Mouse (Mus musculus) liver, adult 2 months (tissue): Measurements from ENCODE around the gene Gna15. TPM values are rescaled to one million over a fixed set of nuclear protein-coding genes. Genes with fewer than 3 reads are reported as not detected.

Experiments used
- DNase-seq: peaks from one replicate; pipeline ENCODE4 v3.0.0-alpha.2; 2011; ENCODE audit warnings: low read depth, low spot score; ENCODE audit errors: extremely low read depth
- H3K27ac ChIP-seq: fragments of 200-500 bp; replicated peaks from 2 replicates; pipeline ENCODE4 v1.5.1; 2012; ENCODE audit warnings: low read depth, mild to moderate bottlenecking, control low read depth, inconsistent platforms, low read length; ENCODE audit not compliant: insufficient read depth
- H3K27me3 ChIP-seq: fragments of 200-500 bp; 2 replicates; pipeline ENCODE4 v1.6.1; 2012; ENCODE audit warnings: mild to moderate bottlenecking, moderate library complexity, low read length, inconsistent platforms; ENCODE audit not compliant: control insufficient read depth, insufficient read depth
- H3K36me3 ChIP-seq: fragments of 200-500 bp; 2 replicates; pipeline ENCODE4 v1.6.1; 2012; ENCODE audit warnings: low read length, inconsistent platforms; ENCODE audit not compliant: control insufficient read depth, insufficient read depth
- H3K4me1 ChIP-seq: fragments of 200-500 bp; 2 replicates; pipeline ENCODE4 v1.6.1; 2011; ENCODE audit warnings: low read length; ENCODE audit not compliant: control insufficient read depth, insufficient read depth
- H3K4me3 ChIP-seq: fragments of 200-500 bp; 2 replicates; pipeline ENCODE4 v1.5.1; 2011; ENCODE audit warnings: low read depth, mild to moderate bottlenecking, control low read depth, low read length, moderate library complexity; ENCODE audit not compliant: insufficient read depth
- H3K79me2 ChIP-seq: fragments of 200-500 bp; 2 replicates; pipeline ENCODE4 v1.6.1; 2012; ENCODE audit warnings: inconsistent platforms, mild to moderate bottlenecking, low read length, moderate library complexity; ENCODE audit not compliant: control insufficient read depth, insufficient read depth
- H3K9ac ChIP-seq: fragments of 200-500 bp; 2 replicates; pipeline ENCODE4 v1.6.1; 2012; ENCODE audit warnings: low read depth, mild to moderate bottlenecking, control low read depth, inconsistent platforms, low read length
- CTCF ChIP-seq: fragments of 200-500 bp; IDR thresholded peaks from 2 replicates; pipeline ENCODE4 v1.5.1; 2011; ENCODE audit warnings: low read depth, low read length, control low read depth
- POLR2A ChIP-seq: fragments of 200-500 bp; IDR thresholded peaks from 2 replicates; pipeline ENCODE4 v1.6.1; 2011; ENCODE audit warnings: low read length, control low read depth; ENCODE audit not compliant: insufficient read depth; ENCODE audit errors: extremely low read depth
- WGBS: fragments of 180-500 bp; shearing (Covaris S2); methylation state at CpG from one replicate; pipeline ENCODE4 v1.1.7; 2018; 5-methylcytosine and 5-hydroxymethylcytosine counted together
- polyA plus RNA-seq: library from polyadenylated mRNA; depleted of rRNA; stranded (reverse); fragments of >200 nt; gene quantifications from 2 replicates; pipeline ENCODE4 v1.2.3, GENCODE M21; 2012
- total RNA-seq: library from RNA; depleted of rRNA; stranded (reverse); fragments of >200 nt; gene quantifications from 2 replicates; pipeline ENCODE4 v1.2.3, GENCODE M21; 2014

The Gna15 gene
- total and polyA plus RNA-seq, 2 experiments = 0.64 to 1.1 TPM

DNA sequence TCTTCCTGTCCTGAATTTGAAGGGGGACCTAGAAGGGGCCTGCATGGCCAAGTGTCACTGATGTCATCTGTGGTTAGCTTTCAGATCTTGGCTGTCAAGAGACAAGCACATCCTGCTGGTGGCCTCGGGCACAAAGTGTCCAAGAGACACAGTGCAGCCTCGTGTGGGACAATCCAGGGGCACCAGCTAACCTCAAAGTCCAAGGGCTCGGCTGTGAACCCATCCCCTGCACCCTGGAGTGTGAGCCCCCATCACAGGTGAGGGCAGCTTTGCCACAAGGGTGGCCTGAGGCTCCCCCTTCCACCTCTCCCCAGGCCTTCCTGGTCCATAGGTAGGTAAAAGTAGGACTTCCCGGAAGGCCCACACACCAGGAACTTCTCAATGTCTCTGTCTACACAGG, 60.5 kb downstream of the Gna15 start:
- 49% methylated on average over 4 of the region's 4 CpGs for WGBS
- H3K4me3 ChIP-seq = no peak overlapping the region
- no peak for DNase-seq
- no peaks in the 10 kb centered on the region for H3K36me3 ChIP-seq
- peaks cover 35% of the 10 kb centered on the region for H3K27me3 ChIP-seq
- no peak overlapping the region for H3K27ac ChIP-seq
- no peak overlapping the region for H3K9ac ChIP-seq
- H3K79me2 ChIP-seq = no peaks in the 10 kb centered on the region
- H3K4me1 ChIP-seq = no peaks in the 10 kb centered on the region
- no peak for TF ChIP-seq CTCF
- TF ChIP-seq POLR2A = no peak

DNA sequence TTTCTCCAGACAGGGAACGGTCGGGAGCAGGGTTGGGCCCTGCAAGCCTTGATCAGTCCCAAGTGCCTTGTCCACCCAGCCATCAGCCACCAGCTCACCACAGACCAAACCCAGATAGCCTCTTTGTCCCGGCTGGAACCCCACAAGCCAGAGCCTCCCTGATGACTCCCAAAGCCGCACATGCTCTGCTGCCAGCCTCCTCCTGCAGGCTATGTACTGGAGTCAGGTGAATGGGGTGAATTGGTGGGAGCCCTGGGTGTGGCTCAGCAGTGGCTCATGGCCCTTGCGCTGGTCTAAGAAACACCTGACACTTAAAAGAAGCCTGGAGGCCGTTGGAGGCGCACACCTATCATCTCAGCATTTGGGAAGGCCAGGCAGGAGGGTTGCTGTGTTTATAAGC, 61.1 kb downstream of the Gna15 start:
- Histone ChIP-seq H3K27ac (no peak overlapping the region), H3K36me3 (no peaks in the 10 kb centered on the region), H3K9ac (no peak overlapping the region), H3K4me1 (no peaks in the 10 kb centered on the region), H3K27me3 (peaks cover 35% of the 10 kb centered on the region), H3K4me3 (no peak overlapping the region), H3K79me2 (no peaks in the 10 kb centered on the region)
- no peak for DNase-seq
- no peak for TF ChIP-seq CTCF
- no peak for TF ChIP-seq POLR2A
- 82% methylated on average over 7 of the region's 7 CpGs for WGBS

DNA sequence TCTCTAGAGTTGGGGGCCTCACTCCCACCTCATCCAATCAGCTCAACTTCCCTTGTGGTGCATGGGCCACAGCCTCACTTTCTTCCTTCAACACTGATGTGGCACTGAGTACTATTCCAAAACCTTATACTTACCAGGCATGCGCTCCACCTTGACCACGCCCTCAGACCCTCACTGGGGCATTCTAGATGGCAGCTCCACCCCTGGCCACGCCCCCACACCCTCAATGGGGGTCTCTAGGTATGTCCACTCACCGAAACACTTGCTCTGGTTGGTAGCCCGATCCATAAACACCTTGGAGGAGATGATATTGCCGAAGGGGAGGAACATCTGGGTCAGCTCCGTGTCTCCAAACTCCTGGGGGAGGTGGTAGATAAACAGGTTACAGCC, 61.6 kb downstream of the Gna15 start:
- 40% methylated on average over 7 of the region's 7 CpGs for WGBS
- no peak for DNase-seq
- H3K27me3 ChIP-seq = peaks cover 35% of the 10 kb centered on the region

DNA sequence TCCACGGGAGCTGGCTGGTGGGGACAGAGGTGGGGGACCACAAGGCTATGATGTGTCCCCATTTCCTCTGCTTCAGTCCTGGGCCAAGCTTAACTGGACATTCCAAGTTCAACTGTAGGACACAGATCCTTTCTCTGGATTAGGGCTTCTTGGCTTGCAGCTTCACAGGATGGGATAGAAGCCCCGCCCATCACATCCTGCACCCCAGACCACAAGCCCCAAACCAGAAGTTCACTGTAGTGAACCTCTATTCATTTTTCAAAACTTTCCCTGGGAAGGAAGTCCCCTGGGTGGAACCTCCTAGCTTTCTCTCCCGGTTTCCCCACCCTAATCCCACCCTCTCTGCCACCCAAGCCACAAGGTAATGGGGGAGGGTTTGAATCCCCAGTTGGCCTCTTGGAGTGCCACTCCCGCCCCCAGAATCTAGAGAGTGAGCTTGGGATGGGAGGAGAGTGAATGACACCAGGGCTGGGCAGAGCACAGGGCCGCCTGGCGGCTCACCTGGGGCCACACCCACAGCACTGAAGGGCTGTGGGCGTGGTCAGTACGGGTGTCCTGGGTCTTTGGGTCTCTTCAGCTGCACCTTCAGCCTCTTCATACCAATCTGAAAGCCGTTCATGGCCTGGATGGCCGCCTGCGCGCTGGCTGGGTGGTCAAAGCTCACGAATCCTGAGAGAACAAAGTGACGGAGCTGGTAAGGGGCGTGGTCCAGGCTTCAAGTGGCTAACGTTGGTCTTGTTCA, 62.2 kb downstream of the Gna15 start:
- 12% methylated on average over 16 of the region's 16 CpGs for WGBS
- TF ChIP-seq CTCF = no peak
- H3K79me2 ChIP-seq = no peaks in the 10 kb centered on the region
- H3K4me3 ChIP-seq = no peak overlapping the region
- no peak overlapping the region for H3K9ac ChIP-seq
- H3K27ac ChIP-seq = no peak overlapping the region
- no peak for DNase-seq
- no peaks in the 10 kb centered on the region for H3K36me3 ChIP-seq
- H3K27me3 ChIP-seq = peaks cover 30% of the 10 kb centered on the region
- no peaks in the 10 kb centered on the region for H3K4me1 ChIP-seq

More for the DNA sequence above, 61.6 kb downstream of the Gna15 start:
- TF ChIP-seq CTCF = no peak
- TF ChIP-seq POLR2A = no peak
- Histone ChIP-seq H3K4me3 (no peak overlapping the region), H3K9ac (no peak overlapping the region), H3K36me3 (no peaks in the 10 kb centered on the region), H3K4me1 (no peaks in the 10 kb centered on the region), H3K79me2 (no peaks in the 10 kb centered on the region), H3K27ac (no peak overlapping the region)

DNA sequence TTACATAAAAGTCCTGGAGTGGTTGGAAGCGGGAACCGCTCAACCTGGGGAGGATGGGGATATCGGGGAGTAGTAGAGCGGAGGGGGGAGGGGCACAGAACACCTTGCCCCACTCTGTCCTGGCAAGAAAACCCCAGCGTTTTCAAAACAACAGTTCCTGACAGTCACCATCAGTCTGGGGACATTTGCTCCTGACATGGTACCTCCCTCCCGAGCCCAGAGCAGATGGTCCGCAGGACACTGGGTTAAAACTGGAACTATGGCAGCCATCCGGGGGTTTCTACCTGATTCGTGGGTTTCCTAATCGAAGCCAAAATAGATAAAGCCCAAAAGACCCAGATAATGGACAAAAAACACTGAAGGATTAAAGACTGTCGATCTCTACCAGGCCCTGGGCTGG, 63.1 kb downstream of the Gna15 start:
- no peak overlapping the region for H3K9ac ChIP-seq
- H3K4me3 ChIP-seq = no peak overlapping the region
- no peak for DNase-seq
- no peaks in the 10 kb centered on the region for H3K79me2 ChIP-seq
- WGBS = 46% methylated on average over 11 of the region's 11 CpGs
- H3K36me3 ChIP-seq = no peaks in the 10 kb centered on the region
- TF ChIP-seq POLR2A (no peak), CTCF (no peak)
- H3K27ac ChIP-seq = no peak overlapping the region
- H3K4me1 ChIP-seq = no peaks in the 10 kb centered on the region
- H3K27me3 ChIP-seq = peaks cover 30% of the 10 kb centered on the region

DNA sequence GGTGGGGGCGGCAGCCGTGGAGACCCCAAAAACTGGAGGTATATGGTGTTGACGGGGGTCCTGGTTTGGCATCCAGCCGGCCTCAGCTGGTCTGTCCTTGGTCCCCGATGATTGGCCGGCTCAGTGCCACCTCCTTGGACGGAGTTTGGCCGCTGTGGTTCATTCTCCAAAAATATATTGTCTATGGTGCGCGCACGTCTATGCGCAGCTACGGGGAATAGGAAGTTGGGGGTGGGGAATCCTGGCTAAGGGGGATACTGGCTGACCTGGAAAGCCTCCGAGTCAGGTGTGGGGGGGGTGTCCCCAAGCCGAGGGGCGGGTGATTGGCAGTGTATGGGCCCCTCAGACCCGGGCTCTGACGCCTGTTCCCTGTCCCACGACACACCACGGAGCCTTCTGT, 63.6 kb downstream of the Gna15 start:
- no peaks in the 10 kb centered on the region for H3K36me3 ChIP-seq
- H3K27me3 ChIP-seq = peaks cover 34% of the 10 kb centered on the region
- no peak overlapping the region for H3K27ac ChIP-seq
- no peak overlapping the region for H3K4me3 ChIP-seq
- no peak overlapping the region for H3K9ac ChIP-seq
- no peak for DNase-seq
- no peak for TF ChIP-seq POLR2A
- no peak for TF ChIP-seq CTCF
- no peaks in the 10 kb centered on the region for H3K4me1 ChIP-seq
- 35% methylated on average over 20 of the region's 20 CpGs for WGBS
- no peaks in the 10 kb centered on the region for H3K79me2 ChIP-seq
